Mouse (Mus musculus) small intestine, adult 2 months (tissue): ENCODE results near the gene Ccdc134. TPM values are rescaled to one million over a fixed set of nuclear protein-coding genes. Genes with fewer than 3 reads are reported as not detected.

Experiments used
- H3K27ac ChIP-seq: fragments of 200-500 bp; 2 replicates; pipeline ENCODE4 v1.5.1; 2012; ENCODE audit warnings: low read depth, low read length, control low read depth, inconsistent platforms; ENCODE audit not compliant: insufficient read depth
- H3K27me3 ChIP-seq: fragments of 200-500 bp; 2 replicates; pipeline ENCODE4 v1.6.1; 2012; ENCODE audit warnings: mild to moderate bottlenecking, moderate library complexity, low read length, inconsistent platforms; ENCODE audit not compliant: control insufficient read depth, insufficient read depth
- H3K36me3 ChIP-seq: fragments of 200-500 bp; 2 replicates; pipeline ENCODE4 v1.6.1; 2012; ENCODE audit warnings: mild to moderate bottlenecking, low read length, control low read depth, inconsistent platforms; ENCODE audit not compliant: control insufficient read depth, insufficient read depth
- H3K4me1 ChIP-seq: fragments of 200-500 bp; 2 replicates; pipeline ENCODE4 v1.6.1; 2012; ENCODE audit warnings: low read length, inconsistent platforms, mixed read lengths; ENCODE audit not compliant: control insufficient read depth, insufficient read depth, insufficient read length
- H3K4me3 ChIP-seq: fragments of 200-500 bp; 2 replicates; pipeline ENCODE4 v1.5.1; 2012; ENCODE audit warnings: low read depth, mild to moderate bottlenecking, control low read depth, inconsistent platforms, low read length, moderate library complexity
- CTCF ChIP-seq: fragments of 200-500 bp; IDR thresholded peaks from 2 replicates; pipeline ENCODE4 v1.5.1; 2012; ENCODE audit warnings: low read depth, mild to moderate bottlenecking, control low read depth, inconsistent platforms, low read length, moderate library complexity, mixed read lengths; ENCODE audit not compliant: insufficient replicate concordance, insufficient read length; ENCODE audit errors: extremely low read depth
- POLR2A ChIP-seq: fragments of 200-500 bp; IDR thresholded peaks from 2 replicates; pipeline ENCODE4 v1.6.1; 2012; ENCODE audit warnings: low read depth, mild to moderate bottlenecking, control low read depth, inconsistent platforms, low read length, moderate library complexity
- WGBS: fragments of 180-500 bp; shearing (Covaris S2); methylation state at CpG from one replicate; pipeline ENCODE4 v1.1.7; 2018; 5-methylcytosine and 5-hydroxymethylcytosine counted together
- polyA plus RNA-seq: library from polyadenylated mRNA; depleted of rRNA; stranded (reverse); fragments of >200 nt; gene quantifications from 2 replicates; pipeline ENCODE4 v1.2.3, GENCODE M21; 2012; rRNA removed

Ccdc134 gene
- polyA plus RNA-seq, 1 experiment, result 6.9 TPM

GRCm38 (mm10) chr15:82185062-82185783 lies 57.5 kb downstream of the Ccdc134 start:
- no peak overlapping the region for H3K4me3 ChIP-seq
- no peak overlapping the region for H3K27ac ChIP-seq
- peaks cover 86% of the 10 kb centered on the region for H3K36me3 ChIP-seq
- H3K4me1 ChIP-seq, result no peaks in the 10 kb centered on the region
- WGBS, result 86% methylated on average over 14 of the region's 14 CpGs
- H3K27me3 ChIP-seq, result no peaks in the 10 kb centered on the region
- no peak for TF ChIP-seq POLR2A
- no peak for TF ChIP-seq CTCF

- Histone ChIP-seq H3K27me3 (no peaks in the 10 kb centered on the region), H3K27ac (no peak overlapping the region)
Observed at GRCm38 (mm10) chr15:82186131-82186530, 58.4 kb downstream of the Ccdc134 start.

GRCm38 (mm10) chr15:82186931-82187330 lies 59.2 kb downstream of the Ccdc134 start:
- Histone ChIP-seq H3K27ac (no peak overlapping the region; the same call in 1 of the 2 replicates), H3K36me3 (peaks cover 79% of the 10 kb centered on the region), H3K27me3 (no peaks in the 10 kb centered on the region), H3K4me1 (no peaks in the 10 kb centered on the region), H3K4me3 (no peak overlapping the region)
- TF ChIP-seq POLR2A, result no peak
- TF ChIP-seq CTCF, result no peak
- WGBS, result 78% methylated on average over 5 of the region's 5 CpGs

More at GRCm38 (mm10) chr15:82186131-82186530, 58.4 kb downstream of the Ccdc134 start:
- no peak for TF ChIP-seq CTCF
- no peak for TF ChIP-seq POLR2A
- Histone ChIP-seq H3K4me1 (no peaks in the 10 kb centered on the region), H3K36me3 (peaks cover 80% of the 10 kb centered on the region), H3K4me3 (no peak overlapping the region)
- 88% methylated on average over 14 of the region's 14 CpGs for WGBS

GRCm38 (mm10) chr15:82187401-82187800 lies 59.7 kb downstream of the Ccdc134 start:
- no peak overlapping the region for H3K27ac ChIP-seq
- peaks cover 79% of the 10 kb centered on the region for H3K36me3 ChIP-seq
- 89% methylated on average over 4 of the region's 4 CpGs for WGBS
- H3K4me1 ChIP-seq, result no peaks in the 10 kb centered on the region
- H3K4me3 ChIP-seq, result no peak overlapping the region
- peak; percentile 20; the same call in 1 of the 2 replicates for TF ChIP-seq CTCF
- no peak for TF ChIP-seq POLR2A
- H3K27me3 ChIP-seq, result no peaks in the 10 kb centered on the region

GRCm38 (mm10) chr15:82187924-82188323 lies 60.2 kb downstream of the Ccdc134 start:
- H3K27ac ChIP-seq, result no peak overlapping the region
- no peak overlapping the region for H3K4me3 ChIP-seq
- H3K27me3 ChIP-seq, result no peaks in the 10 kb centered on the region
- no peaks in the 10 kb centered on the region for H3K4me1 ChIP-seq
- H3K36me3 ChIP-seq, result peaks cover 80% of the 10 kb centered on the region
- 94% methylated on average over 1 of the region's 1 CpGs for WGBS
- TF ChIP-seq CTCF, result no peak
- no peak for TF ChIP-seq POLR2A

- TF ChIP-seq CTCF, result no peak
- no peak for TF ChIP-seq POLR2A
- H3K4me1 ChIP-seq, result no peaks in the 10 kb centered on the region
- no peaks in the 10 kb centered on the region for H3K27me3 ChIP-seq
- 89% methylated on average over 10 of the region's 10 CpGs for WGBS
- H3K4me3 ChIP-seq, result no peak overlapping the region
- H3K27ac ChIP-seq, result no peak overlapping the region
- H3K36me3 ChIP-seq, result peaks cover 80% of the 10 kb centered on the region
Observed at GRCm38 (mm10) chr15:82188481-82189240, 60.9 kb downstream of the Ccdc134 start.

Other genes with a start within 250 kb of the Ccdc134 start
- 3.7 and 5.2 TPM in 2 replicates for gene Polr3h, start 201.7 kb upstream of the Ccdc134 start, polyA plus RNA-seq
- gene Csdc2, start 191.2 kb upstream of the Ccdc134 start, polyA plus RNA-seq, result 1.3 and 2.4 TPM in 2 replicates
- gene Pmm1, start 167.0 kb upstream of the Ccdc134 start, polyA plus RNA-seq, result 18.9 and 22.0 TPM in 2 replicates
- gene 1700029P11Rik, start 147.4 kb upstream of the Ccdc134 start, polyA plus RNA-seq, result not detected in 2 replicates
- gene Xrcc6, start 140.1 kb upstream of the Ccdc134 start, polyA plus RNA-seq, result 7.8 and 9.1 TPM in 2 replicates
- 16.3 and 25.4 TPM in 2 replicates for gene Desi1, start 94.1 kb upstream of the Ccdc134 start, polyA plus RNA-seq
- gene Snu13, start 80.3 kb upstream of the Ccdc134 start, polyA plus RNA-seq, result 24.6 and 25.7 TPM in 2 replicates
- gene 4930407I10Rik, start 68.8 kb upstream of the Ccdc134 start, polyA plus RNA-seq, result not detected in 2 replicates
- gene Mei1, start 57.9 kb upstream of the Ccdc134 start, polyA plus RNA-seq, result 0.04 and 0.05 TPM in 2 replicates
- gene Srebf2, start 19.3 kb downstream of the Ccdc134 start, polyA plus RNA-seq, result 144 and 240 TPM in 2 replicates
- 0.38 and 2.6 TPM in 2 replicates for gene Shisa8, start 84.9 kb downstream of the Ccdc134 start, polyA plus RNA-seq
- gene Tnfrsf13c, start 96.4 kb downstream of the Ccdc134 start, polyA plus RNA-seq, result 6.3 and 14.1 TPM in 2 replicates
- gene Cenpm, start 116.8 kb downstream of the Ccdc134 start, polyA plus RNA-seq, result 5.8 and 16.4 TPM in 2 replicates
- 0.19 and 0.37 TPM in 2 replicates for gene 1500009C09Rik, start 124.5 kb downstream of the Ccdc134 start, polyA plus RNA-seq
- 0.24 and 0.52 TPM in 2 replicates for gene Sept3, start 147.0 kb downstream of the Ccdc134 start, polyA plus RNA-seq
- gene Wbp2nl, start 171.0 kb downstream of the Ccdc134 start, polyA plus RNA-seq, result not detected in 2 replicates
- gene Naga, start 211.0 kb downstream of the Ccdc134 start, polyA plus RNA-seq, result 83.2 and 196 TPM in 2 replicates
- gene Pheta2, start 211.0 kb downstream of the Ccdc134 start, polyA plus RNA-seq, result 0.42 and 0.56 TPM in 2 replicates
- 200 and 394 TPM in 2 replicates for gene Smdt1, start 211.0 kb downstream of the Ccdc134 start, polyA plus RNA-seq
- 410 and 669 TPM in 2 replicates for gene Ndufa6, start 226.4 kb downstream of the Ccdc134 start, polyA plus RNA-seq